In the genomic region with DNA sequence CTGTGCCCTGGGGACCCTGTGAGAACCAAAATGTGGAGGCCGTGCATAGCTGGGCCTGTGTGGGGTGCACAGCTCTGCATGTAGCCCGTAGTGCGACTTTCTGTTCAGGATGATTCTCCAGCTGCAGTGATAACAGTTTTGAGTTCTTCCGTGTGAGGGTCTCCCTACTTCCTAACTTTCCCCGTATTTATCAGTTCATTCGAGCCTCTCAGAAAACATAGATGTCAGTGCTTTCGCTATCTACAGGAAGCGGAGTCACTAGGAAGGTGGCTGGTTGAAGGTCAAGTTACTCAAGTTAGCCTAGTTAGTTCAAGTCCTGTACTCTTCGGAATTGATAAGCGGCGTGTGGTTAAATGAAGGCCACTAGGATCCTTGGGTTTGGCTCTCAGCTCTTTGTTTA, we compare ENCODE assay signal across 30 mouse cellular contexts.
"Had no signal": no experiment of that assay in that cellular context is flagged by ENCODE, and none has a peak within 500 bp of the region (broad histone marks: within the 10 kb centered on the region; RNA-seq: fewer than 3 reads in every experiment).

No protein-coding gene starts in this region.

- H3K27ac ChIP-seq: heart, embryonic 10.5 days; heart, embryonic 13.5 days; heart, embryonic 15.5 days; hindbrain, embryonic 10.5 days; hindbrain, embryonic 12.5 days; hindbrain, embryonic 13.5 days; hindbrain, embryonic 14.5 days; hindbrain, embryonic 15.5 days; hindbrain, postnatal 0 days; intestine, embryonic 15.5 days; kidney, embryonic 15.5 days; kidney, postnatal 0 days; layer of hippocampus, adult 2 months; left cerebral cortex, adult 2 months had no signal

- H3K4me3 ChIP-seq: heart, embryonic 10.5 days; heart, embryonic 12.5 days; heart, embryonic 13.5 days; heart, embryonic 15.5 days; hindbrain, embryonic 10.5 days; hindbrain, embryonic 12.5 days; hindbrain, embryonic 13.5 days; hindbrain, embryonic 15.5 days; intestine, embryonic 15.5 days; kidney, embryonic 15.5 days; layer of hippocampus, adult 2 months; left cerebral cortex, adult 2 months had no signal

- H3K36me3 ChIP-seq: heart, embryonic 10.5 days; heart, embryonic 12.5 days; heart, embryonic 13.5 days; heart, embryonic 15.5 days; hindbrain, embryonic 10.5 days; hindbrain, embryonic 12.5 days; hindbrain, embryonic 13.5 days; hindbrain, embryonic 15.5 days; intestine, embryonic 15.5 days; kidney, embryonic 15.5 days had no signal

- H3K27me3 ChIP-seq: heart, embryonic 12.5 days; heart, embryonic 13.5 days; heart, embryonic 15.5 days; hindbrain, embryonic 12.5 days; hindbrain, embryonic 13.5 days; hindbrain, embryonic 15.5 days; intestine, embryonic 15.5 days; kidney, embryonic 15.5 days had no signal

- DNase-seq: heart, postnatal 10 days; heart, postnatal 14 days; heart, postnatal 36 days; heart, postnatal 4 days; kidney, adult 11 months; kidney, adult 18-20 months; kidney, adult 2 months; kidney, adult 8-10 months; kidney, adult 9 months; kidney, postnatal 10 days; kidney, postnatal 25 days; kidney, postnatal 36 days; kidney, postnatal 4 days; layer of hippocampus, adult 9-11 months; layer of hippocampus, postnatal 36 days had no signal

- H3K4me1 ChIP-seq: heart, embryonic 10.5 days; heart, embryonic 13.5 days; heart, embryonic 15.5 days; hindbrain, embryonic 10.5 days; hindbrain, embryonic 12.5 days; hindbrain, embryonic 15.5 days; intestine, embryonic 15.5 days; kidney, embryonic 15.5 days had no signal

- H3K9me3 ChIP-seq: heart, embryonic 15.5 days; hindbrain, embryonic 12.5 days; hindbrain, embryonic 13.5 days; hindbrain, embryonic 15.5 days; intestine, embryonic 15.5 days; kidney, embryonic 15.5 days had no signal

- H3K9ac ChIP-seq: heart, embryonic 12.5 days; heart, embryonic 13.5 days; heart, embryonic 15.5 days; hindbrain, embryonic 12.5 days; hindbrain, embryonic 13.5 days; hindbrain, embryonic 14.5 days; hindbrain, embryonic 15.5 days; intestine, embryonic 15.5 days; kidney, embryonic 15.5 days had no signal
